Mouse (Mus musculus) midbrain, embryonic 11.5 days (tissue): ENCODE measurements around the gene Fpr-rs7. TPM values are rescaled to one million over a fixed set of nuclear protein-coding genes. Genes with fewer than 3 reads are reported as not detected.

ENCODE experiments used
- ATAC-seq: fragments of 200-750 bp; cut with Nextera tagmentation; 2 replicates; pipeline ENCODE4 v1.8.0; 2017; ENCODE audit warnings: moderate TSS enrichment, moderate library complexity; ENCODE audit not compliant: low FRiP score
- DNase-seq: peaks from one replicate; pipeline ENCODE4 v3.0.0; 2015; ENCODE audit warnings: low spot score; ENCODE audit errors: missing footprints
- H3K27ac ChIP-seq: fragments of 300-500 bp; sonication (generic); 2 replicates; pipeline ENCODE4 v1.5.1; 2014; ENCODE audit warnings: low read depth, low read length
- H3K27me3 ChIP-seq: fragments of 300-500 bp; sonication (generic); 2 replicates; pipeline ENCODE4 v1.6.1; 2014; ENCODE audit warnings: mild to moderate bottlenecking, low read length, moderate library complexity, mixed read lengths; ENCODE audit not compliant: control insufficient read depth, insufficient read depth
- H3K36me3 ChIP-seq: fragments of 300-500 bp; sonication (generic); 2 replicates; pipeline ENCODE4 v1.6.1; 2014; ENCODE audit warnings: mild to moderate bottlenecking, low read length, moderate library complexity, mixed read lengths; ENCODE audit not compliant: control insufficient read depth, insufficient read depth
- H3K4me1 ChIP-seq: fragments of 300-500 bp; sonication (generic); 2 replicates; pipeline ENCODE4 v1.6.1; 2014; ENCODE audit warnings: low read length; ENCODE audit not compliant: control insufficient read depth, insufficient read depth
- H3K4me2 ChIP-seq: fragments of 300-500 bp; sonication (generic); 2 replicates; pipeline ENCODE4 v1.6.1; 2014; ENCODE audit warnings: mild to moderate bottlenecking, moderate library complexity
- H3K4me3 ChIP-seq: fragments of 300-500 bp; sonication (generic); 2 replicates; pipeline ENCODE4 v1.5.1; 2014; ENCODE audit warnings: low read depth, low read length
- H3K9ac ChIP-seq: fragments of 300-500 bp; sonication (generic); 2 replicates; pipeline ENCODE4 v1.6.1; 2014; ENCODE audit warnings: low read length
- H3K9me3 ChIP-seq: fragments of 300-500 bp; sonication (generic); 2 replicates; pipeline ENCODE4 v1.6.1; 2016; ENCODE audit warnings: low read length; ENCODE audit not compliant: control insufficient read depth
- WGBS: fragments of 180-500 bp; shearing (Covaris S2); extraction: QIAGEN DNeasy Blood & Tissue Kit; methylation state at CpG from one replicate; pipeline ENCODE4 v1.1.7; 2014; 5-methylcytosine and 5-hydroxymethylcytosine counted together
- polyA plus RNA-seq: library from polyadenylated mRNA; unstranded; fragments of >200 nt; fragmentation: Nextera tagmentation; extraction: Ambion mirVana; gene quantifications from 2 replicates; pipeline ENCODE4 v1.2.1, GENCODE M21; 2014

Fpr-rs7 gene
- polyA plus RNA-seq, result not detected in 2 replicates

- Histone ChIP-seq H3K27me3 (no peaks in the 10 kb centered on the region), H3K4me1 (no peaks in the 10 kb centered on the region), H3K36me3 (no peaks in the 10 kb centered on the region), H3K4me3 (no peak within 1 kb of the TSS), H3K9ac (no peak within 1 kb of the TSS), H3K4me2 (no peak within 1 kb of the TSS), H3K9me3 (peaks cover 3% of the 10 kb centered on the region; the same call in 1 of the 2 replicates), H3K27ac (no peak within 1 kb of the TSS)
- no peak for DNase-seq
- ATAC-seq, result no peak
These were observed at the start of gene Fpr-rs7 for GRCm38 (mm10) chr17:20114126-20114525. Fpr-rs7 (minus strand) TSS chr17:20114226.

GRCm38 (mm10) chr17:20074090-20074489, 39.9 kb downstream of the Fpr-rs7 start:
- DNase-seq (no peak), ATAC-seq (no peak)
- Histone ChIP-seq H3K36me3 (no peaks in the 10 kb centered on the region), H3K4me3 (no peak overlapping the region), H3K4me2 (no peak overlapping the region), H3K27me3 (no peaks in the 10 kb centered on the region), H3K27ac (no peak overlapping the region), H3K9me3 (peaks cover 3% of the 10 kb centered on the region; the same call in 1 of the 2 replicates), H3K4me1 (no peaks in the 10 kb centered on the region), H3K9ac (no peak overlapping the region)
- WGBS, result 81% methylated on average over 6 of the region's 6 CpGs

- no peak for ATAC-seq
- H3K4me3 ChIP-seq, result no peak overlapping the region
- H3K4me1 ChIP-seq, result no peaks in the 10 kb centered on the region
- WGBS, result 87% methylated on average over 4 of the region's 4 CpGs
- H3K9ac ChIP-seq, result no peak overlapping the region
- no peak for DNase-seq
- no peak overlapping the region for H3K27ac ChIP-seq
- H3K9me3 ChIP-seq, result peaks cover 3% of the 10 kb centered on the region; the same call in 1 of the 2 replicates
- H3K36me3 ChIP-seq, result no peaks in the 10 kb centered on the region
- H3K4me2 ChIP-seq, result no peak overlapping the region
- H3K27me3 ChIP-seq, result no peaks in the 10 kb centered on the region
These were observed 42.2 kb downstream of the Fpr-rs7 start for GRCm38 (mm10) chr17:20071656-20072396.

Other genes with a start within 250 kb of the Fpr-rs7 start
- gene Vmn2r104, start 65.9 kb downstream of the Fpr-rs7 start, polyA plus RNA-seq, result not detected in 2 replicates
- not detected in 2 replicates for gene Fpr-rs6, start 68.9 kb upstream of the Fpr-rs7 start, polyA plus RNA-seq
- not detected in 2 replicates for gene Vmn2r105, start 120.8 kb upstream of the Fpr-rs7 start, polyA plus RNA-seq
- gene Vmn2r106, start 171.3 kb upstream of the Fpr-rs7 start, polyA plus RNA-seq, result not detected in 2 replicates
- not detected in 2 replicates for gene Vmn2r107, start 231.0 kb upstream of the Fpr-rs7 start, polyA plus RNA-seq